Mouse (Mus musculus) lung, postnatal 10 days (tissue): Measurements from ENCODE around the gene Rps11.

ENCODE experiments used
- DNase-seq: peaks from one replicate; pipeline ENCODE4 v3.0.0; 2021

Rps11 gene

GRCm38 (mm10) chr7:45082401-45083299 is 41.6 kb downstream of the Rps11 start:
- DNase-seq, result peak; percentile 83

GRCm38 (mm10) chr7:45081016-45081415 is 43.2 kb downstream of the Rps11 start:
- no peak for DNase-seq

- DNase-seq, result peak; percentile 94
Observed at GRCm38 (mm10) chr7:45079856-45080255, 44.4 kb downstream of the Rps11 start.

- peak; percentile 86 for DNase-seq
Observed at GRCm38 (mm10) chr7:45078513-45078912, 45.7 kb downstream of the Rps11 start.

GRCm38 (mm10) chr7:45077829-45078228 is 46.4 kb downstream of the Rps11 start:
- no peak for DNase-seq

- no peak for DNase-seq
Observed at GRCm38 (mm10) chr7:45077322-45077721, 46.9 kb downstream of the Rps11 start.

GRCm38 (mm10) chr7:45076501-45076900 is 47.7 kb downstream of the Rps11 start:
- no peak for DNase-seq

GRCm38 (mm10) chr7:45075405-45075804 is 48.8 kb downstream of the Rps11 start:
- no peak for DNase-seq

- no peak for DNase-seq
Observed at GRCm38 (mm10) chr7:45073949-45074348, 50.3 kb downstream of the Rps11 start.

- no peak for DNase-seq
Observed at GRCm38 (mm10) chr7:45073171-45073707, 51.0 kb downstream of the Rps11 start.
